Mouse (Mus musculus) limb, embryonic 10.5 days (tissue): Measurements from ENCODE around the gene Anln. TPM values are rescaled to one million over a fixed set of nuclear protein-coding genes. Genes with fewer than 3 reads are reported as not detected.

ENCODE experiments used
- DNase-seq: peaks from one replicate; pipeline ENCODE4 v3.0.0-alpha.2; 2017; ENCODE audit warnings: low spot score
- H3K27ac ChIP-seq: fragments of 300-500 bp; sonication (generic); 2 replicates; pipeline ENCODE4 v1.5.1; 2016; ENCODE audit warnings: mild to moderate bottlenecking
- H3K27me3 ChIP-seq: fragments of 300-500 bp; sonication (generic); 2 replicates; pipeline ENCODE4 v1.6.1; 2016; ENCODE audit warnings: low read depth, mild to moderate bottlenecking; ENCODE audit not compliant: poor library complexity, severe bottlenecking
- H3K36me3 ChIP-seq: fragments of 300-500 bp; sonication (generic); 2 replicates; pipeline ENCODE4 v1.6.1; 2016; ENCODE audit warnings: mild to moderate bottlenecking, moderate library complexity
- H3K4me1 ChIP-seq: fragments of 300-500 bp; sonication (generic); 2 replicates; pipeline ENCODE4 v1.6.1; 2016
- H3K4me3 ChIP-seq: fragments of 300-500 bp; sonication (generic); 2 replicates; pipeline ENCODE4 v1.5.1; 2016; ENCODE audit warnings: mild to moderate bottlenecking, moderate library complexity
- H3K9me3 ChIP-seq: fragments of 300-500 bp; sonication (generic); replicated peaks from 2 replicates; pipeline ENCODE4 v1.6.1; 2016; ENCODE audit warnings: mild to moderate bottlenecking
- WGBS: fragments of 180-500 bp; shearing (Covaris S2); methylation state at CpG from one replicate; pipeline ENCODE4 v1.1.7; 2016; 5-methylcytosine and 5-hydroxymethylcytosine counted together
- polyA plus RNA-seq: library from polyadenylated mRNA; unstranded; fragments of >200 nt; fragmentation: Nextera tagmentation; extraction: Ambion mirVana; gene quantifications from 2 replicates; pipeline ENCODE4 v1.2.1, GENCODE M21; 2016

The Anln gene
- polyA plus RNA-seq, 1 experiment from 2014 or later = 48.6 TPM

DNA sequence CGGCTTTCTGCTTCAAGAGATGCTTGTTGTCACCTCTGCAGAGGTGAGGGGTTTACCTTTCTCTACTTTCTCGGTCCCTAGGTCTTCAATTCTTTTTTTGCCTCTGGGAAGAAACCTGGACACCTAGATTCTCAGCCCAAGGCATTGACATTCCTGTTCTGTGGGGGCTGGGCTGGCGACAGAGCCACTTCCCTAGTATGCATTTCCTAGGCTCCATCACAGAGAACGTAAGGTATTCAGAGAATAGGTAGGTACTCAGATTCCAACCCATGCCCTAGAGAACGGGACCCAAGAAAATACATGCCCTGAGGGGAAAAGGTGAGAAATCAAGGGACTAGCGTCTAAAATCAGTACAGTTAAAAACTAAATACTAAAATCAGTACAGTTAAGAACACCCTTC is 82.3 kb downstream of the Anln start:
- DNase-seq = peak; percentile 47
- H3K4me1 ChIP-seq = peaks cover 9% of the 10 kb centered on the region
- peak overlapping the region; percentile 89 for H3K4me3 ChIP-seq
- peak overlapping the region; percentile 98 for H3K27ac ChIP-seq
- no peaks in the 10 kb centered on the region for H3K27me3 ChIP-seq
- H3K9me3 ChIP-seq = no peaks in the 10 kb centered on the region
- H3K36me3 ChIP-seq = peaks cover 44% of the 10 kb centered on the region
- WGBS = 16% methylated on average over 6 of the region's 6 CpGs

DNA sequence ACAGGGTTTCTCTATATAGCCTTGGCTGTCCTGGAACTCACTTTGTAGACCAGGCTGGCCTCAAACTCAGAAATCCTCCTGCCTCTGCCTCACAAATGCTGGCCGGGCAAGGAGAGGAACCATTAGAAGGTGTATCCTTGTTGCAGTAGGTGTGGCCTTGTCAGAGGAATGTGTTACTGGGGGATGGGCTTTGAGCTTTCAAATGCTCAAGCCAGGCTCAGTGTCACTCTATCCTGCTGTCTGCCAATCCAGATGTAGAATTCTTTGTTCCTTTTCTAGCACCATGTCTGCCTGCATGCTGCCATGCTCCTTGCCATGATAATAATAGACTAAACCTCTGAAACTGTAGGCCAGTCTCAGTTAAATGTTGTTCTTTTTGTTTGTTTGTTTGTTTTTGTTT is 86.8 kb downstream of the Anln start:
- no peaks in the 10 kb centered on the region for H3K27me3 ChIP-seq
- 100% methylated on average over 1 of the region's 1 CpGs for WGBS
- H3K4me1 ChIP-seq = peaks cover 9% of the 10 kb centered on the region
- H3K4me3 ChIP-seq = no peak overlapping the region
- DNase-seq = no peak
- no peak overlapping the region for H3K27ac ChIP-seq
- H3K36me3 ChIP-seq = peaks cover 87% of the 10 kb centered on the region
- H3K9me3 ChIP-seq = no peaks in the 10 kb centered on the region

Other genes with a start within 250 kb of the Anln start
- gene Pigyl, start 232.3 kb downstream of the Anln start, polyA plus RNA-seq = 47.1 and 47.3 TPM in 2 replicates
- 0.10 and 0.18 TPM in 2 replicates for gene Zfp872, start 201.1 kb downstream of the Anln start, polyA plus RNA-seq
- gene Zfp809, start 163.5 kb downstream of the Anln start, polyA plus RNA-seq = 10.3 and 12.7 TPM in 2 replicates
- 8.7 and 9.5 TPM in 2 replicates for gene Zfp599, start 129.3 kb downstream of the Anln start, polyA plus RNA-seq
- 23.3 and 36.1 TPM in 2 replicates for gene Zfp810, start 81.5 kb downstream of the Anln start, polyA plus RNA-seq
- 6.5 TPM in 2 replicates for gene 9530077C05Rik, start 22.3 kb upstream of the Anln start, polyA plus RNA-seq
- not detected in 2 replicates for gene Gm17545, start 65.1 kb upstream of the Anln start, polyA plus RNA-seq
- 52.8 and 52.9 TPM in 2 replicates for gene Rp9, start 80.6 kb upstream of the Anln start, polyA plus RNA-seq
- 11.2 and 13.5 TPM in 2 replicates for gene Bbs9, start 86.5 kb upstream of the Anln start, polyA plus RNA-seq